Mouse (Mus musculus) regulatory T cell (primary cell): ENCODE data around the gene Hoxc8.

Experiments
- in situ Hi-C: fragments of 300-600 bp; cut with MboI, MseI; formaldehyde crosslinking; loops from one replicate; pipeline ENCODE4 v1.15.1; 2025; ENCODE audit warnings: high pct_unique_total_duplicates

Gene Hoxc8

DNA sequence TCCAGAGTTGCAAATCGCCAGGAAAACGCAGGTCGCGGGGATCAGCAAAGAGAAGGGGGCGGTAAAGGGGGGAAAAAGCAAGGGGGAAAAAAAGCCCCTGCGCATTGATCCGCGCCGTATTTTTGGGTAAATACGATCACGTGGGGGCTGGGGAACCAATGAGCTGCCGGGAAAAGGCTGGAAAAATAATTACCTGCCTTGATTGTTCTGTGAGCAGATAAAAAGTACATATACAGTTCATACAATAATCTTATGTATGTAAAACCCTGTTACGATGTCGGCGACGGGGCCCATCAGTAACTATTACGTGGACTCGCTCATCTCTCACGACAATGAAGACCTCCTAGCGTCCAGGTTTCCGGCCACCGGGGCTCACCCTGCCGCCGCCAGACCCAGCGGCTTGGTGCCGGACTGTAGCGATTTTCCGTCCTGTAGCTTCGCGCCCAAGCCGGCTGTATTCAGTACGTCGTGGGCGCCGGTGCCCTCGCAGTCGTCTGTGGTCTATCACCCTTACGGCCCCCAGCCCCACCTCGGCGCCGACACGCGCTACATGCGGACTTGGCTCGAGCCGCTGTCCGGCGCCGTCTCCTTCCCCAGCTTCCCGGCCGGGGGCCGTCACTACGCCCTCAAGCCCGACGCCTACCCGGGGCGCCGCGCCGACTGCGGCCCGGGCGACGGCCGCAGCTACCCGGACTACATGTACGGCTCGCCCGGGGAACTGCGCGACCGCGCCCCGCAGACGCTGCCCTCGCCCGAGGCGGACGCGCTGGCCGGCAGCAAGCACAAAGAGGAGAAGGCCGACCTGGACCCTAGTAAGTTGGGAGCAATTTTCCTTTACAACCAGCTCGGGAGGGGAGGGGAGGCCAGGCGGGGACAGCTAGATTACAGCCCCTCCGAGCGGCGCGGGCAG lies 8.8 kb upstream of the Hoxc8 start:
- in situ Hi-C loops: no loop called here

DNA sequence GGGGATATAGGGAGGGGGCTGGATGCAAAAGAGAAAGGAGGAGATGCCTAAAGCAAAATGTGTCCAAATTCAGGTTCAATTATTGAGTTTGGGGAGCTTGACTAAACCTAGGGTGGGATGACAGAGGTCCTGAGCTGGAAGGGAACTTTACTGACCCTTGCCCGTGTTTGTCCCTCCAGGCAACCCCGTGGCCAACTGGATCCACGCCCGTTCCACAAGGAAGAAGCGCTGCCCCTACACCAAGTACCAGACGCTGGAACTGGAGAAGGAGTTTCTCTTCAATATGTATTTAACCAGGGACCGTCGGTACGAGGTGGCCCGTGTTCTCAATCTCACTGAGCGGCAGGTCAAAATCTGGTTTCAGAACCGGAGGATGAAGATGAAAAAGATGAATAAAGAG lies 6.7 kb upstream of the Hoxc8 start:
- in situ Hi-C loops: no loop called here

DNA sequence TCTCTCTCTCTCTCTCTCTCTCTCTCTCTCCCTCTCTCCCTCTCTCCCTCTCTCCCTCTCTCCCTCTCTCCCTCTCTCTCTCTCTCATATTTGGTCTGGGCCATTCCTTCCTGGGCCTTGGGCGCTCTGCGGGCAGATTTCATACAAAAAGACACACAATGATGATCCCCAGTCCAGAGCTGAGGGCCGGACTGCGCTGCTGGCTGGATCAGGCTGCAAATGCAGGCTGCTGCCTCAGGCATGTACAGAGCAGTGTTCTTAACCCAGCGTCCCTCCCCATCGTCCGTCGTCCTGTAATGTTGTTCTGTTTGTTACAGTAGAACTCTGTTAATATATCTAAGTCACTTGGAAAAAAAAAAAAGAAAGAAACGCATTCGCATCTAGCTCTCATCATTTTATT lies 5.9 kb upstream of the Hoxc8 start:
- in situ Hi-C loops: no loop called here

DNA sequence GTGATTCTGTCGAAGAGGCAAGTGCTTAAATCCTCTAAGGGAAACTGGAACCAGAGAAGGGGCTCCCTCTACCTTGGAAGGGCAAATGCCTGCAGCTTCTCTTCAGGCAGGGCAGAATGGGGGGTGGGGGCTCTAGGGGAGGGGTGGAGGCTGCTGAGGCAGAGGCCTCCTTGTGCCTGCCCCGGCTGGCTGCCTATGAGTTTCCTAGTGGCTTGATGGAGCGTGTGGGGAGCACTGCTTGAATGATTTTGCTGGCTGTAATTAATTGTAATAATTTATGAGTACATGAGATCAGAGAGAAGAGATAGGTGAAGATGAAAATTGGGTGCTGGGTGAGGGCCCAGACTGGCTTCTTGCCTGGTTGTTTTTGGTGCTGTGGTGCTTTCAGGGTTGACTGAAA lies 5.5 kb upstream of the Hoxc8 start:
- in situ Hi-C loops: loop anchor here (5.0 kb wide), 1 partner anchor 187 kb away; no protein-coding TSS in a partner anchor

DNA sequence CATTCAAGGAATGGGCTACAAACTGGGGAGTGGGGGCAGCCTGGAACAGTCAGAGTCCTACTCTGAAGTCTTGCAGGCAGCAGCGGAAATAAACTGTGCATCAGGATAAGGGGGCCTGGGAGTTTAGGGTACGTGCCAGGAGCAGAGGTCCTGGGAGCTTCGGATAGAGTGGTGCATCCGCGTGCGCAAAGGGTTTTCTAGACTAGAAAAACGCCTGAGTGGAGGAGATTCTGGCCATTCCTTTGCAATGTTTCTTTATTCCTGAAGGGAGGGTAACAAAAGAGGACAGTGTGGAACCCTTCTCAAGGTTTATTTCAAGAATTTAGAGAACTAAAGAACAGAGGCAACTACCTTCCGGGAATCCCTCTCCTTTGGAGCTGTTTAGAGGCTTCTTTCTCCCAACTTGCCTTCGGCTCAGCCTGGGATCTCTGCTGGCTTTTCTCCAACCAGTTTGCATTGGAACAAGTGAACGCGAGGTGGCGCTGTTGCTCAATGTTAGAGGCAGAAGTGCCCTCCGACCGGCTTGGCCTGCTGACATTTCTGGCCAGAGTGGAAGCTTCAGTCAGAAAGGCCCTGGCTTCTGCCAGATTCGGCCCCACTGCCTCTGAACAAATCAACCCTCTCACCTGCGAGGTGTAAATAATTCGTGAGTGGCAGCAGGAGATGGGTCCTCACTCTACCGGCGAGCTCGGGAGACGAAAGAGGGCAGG lies 3.1 kb upstream of the Hoxc8 start:
- in situ Hi-C loops: loop anchor here (5.0 kb wide), 1 partner anchor 185 kb away; no protein-coding TSS in a partner anchor

DNA sequence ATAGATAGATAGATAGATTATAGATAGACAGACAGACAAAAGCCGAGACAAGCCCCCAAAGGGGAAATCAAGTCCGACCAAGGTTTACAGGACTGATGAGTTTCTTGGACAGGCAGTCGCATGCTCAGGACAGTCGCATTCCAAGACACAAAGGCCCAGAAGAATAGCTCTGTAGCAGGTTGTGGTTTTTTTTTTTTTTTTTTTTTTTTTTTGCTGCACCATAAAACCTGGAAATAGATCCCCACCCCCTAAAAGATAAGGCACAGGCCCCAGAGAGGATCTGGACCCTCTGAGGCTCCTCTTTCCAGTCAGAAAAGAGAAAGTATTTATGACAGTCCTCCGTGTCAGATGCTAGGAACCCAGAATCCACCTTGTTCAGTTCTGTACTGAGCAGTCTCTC lies 2.3 kb upstream of the Hoxc8 start:
- in situ Hi-C loops: loop anchor here (5.0 kb wide), 1 partner anchor 184 kb away; no protein-coding TSS in a partner anchor

DNA sequence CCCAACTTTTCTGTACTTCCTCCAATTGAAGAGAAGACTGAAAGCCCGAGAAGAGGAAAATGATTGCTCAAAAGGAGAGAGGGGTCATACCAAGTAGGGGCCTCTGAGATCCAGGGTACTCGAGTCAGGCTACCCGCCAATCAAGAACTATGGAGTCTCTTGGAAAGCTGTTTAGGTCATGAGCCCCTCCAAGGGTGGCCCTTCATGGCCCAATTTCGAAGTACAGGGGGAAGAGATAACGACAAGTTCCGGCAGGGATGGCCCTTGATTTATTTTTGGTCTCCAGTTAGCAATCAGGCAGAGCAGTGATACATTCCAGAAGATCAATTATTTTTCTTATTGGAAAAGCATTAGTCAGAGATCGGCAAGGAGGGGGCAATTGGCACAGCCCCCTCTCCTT lies 1.4 kb downstream of the Hoxc8 start:
- in situ Hi-C loops: no loop called here

DNA sequence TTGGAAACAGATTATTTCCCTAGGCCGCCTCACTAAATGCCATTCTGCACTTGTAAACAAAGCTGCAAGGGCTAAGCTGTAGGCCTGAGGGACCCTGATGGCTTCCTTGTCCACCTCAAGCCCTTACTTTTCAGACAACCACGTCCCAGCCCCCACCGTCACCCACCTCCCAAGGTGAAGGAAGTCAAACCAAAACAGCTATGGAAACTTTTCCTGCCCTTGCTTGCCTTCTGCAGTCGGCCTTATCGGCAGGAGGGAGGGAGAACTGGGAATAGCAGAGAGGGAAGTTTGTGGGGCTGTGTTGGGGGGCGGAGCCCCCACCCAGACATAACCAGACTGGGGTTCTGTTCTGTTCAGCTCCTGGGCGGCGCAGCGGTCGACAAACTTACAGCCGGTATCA lies 1.8 kb downstream of the Hoxc8 start:
- in situ Hi-C loops: no loop called here

DNA sequence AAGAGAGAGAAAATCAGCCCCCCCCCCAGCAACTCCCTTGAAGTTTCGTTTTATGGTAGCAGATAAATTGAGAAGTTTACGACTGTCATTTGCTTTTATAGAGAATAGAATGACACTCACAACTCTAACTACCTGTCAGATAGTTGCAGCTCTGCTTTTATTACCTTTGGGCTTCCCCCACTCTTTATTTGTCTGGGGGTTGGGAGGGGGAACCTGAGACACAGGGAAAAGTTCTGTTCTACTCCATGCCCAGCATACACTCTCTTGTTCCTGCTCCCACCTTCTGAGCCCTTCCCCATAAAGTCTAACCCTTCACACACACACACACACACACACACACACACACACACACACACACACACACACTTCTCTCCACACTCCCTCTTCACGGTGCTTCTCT lies 2.5 kb downstream of the Hoxc8 start:
- in situ Hi-C loops: no loop called here

DNA sequence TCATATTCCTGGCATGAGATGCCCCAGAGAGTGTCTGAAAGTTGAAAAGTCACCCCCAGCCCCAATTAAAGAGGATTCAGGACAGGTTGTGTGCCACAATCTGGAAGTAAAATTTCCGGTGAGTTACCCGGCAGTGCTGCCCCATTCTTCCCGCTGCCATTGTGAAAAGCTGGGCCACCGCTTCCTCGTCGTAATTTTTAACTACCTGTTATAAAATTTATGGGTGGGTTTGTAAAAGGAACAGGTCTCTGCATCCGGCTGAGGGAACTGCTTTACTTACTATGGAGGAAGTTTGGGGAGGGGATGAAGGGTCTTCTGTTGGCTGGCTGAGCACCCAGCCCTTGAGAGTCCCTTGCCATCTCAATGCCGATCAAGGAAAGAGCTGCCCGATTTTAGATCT lies 6.1 kb downstream of the Hoxc8 start:
- in situ Hi-C loops: no loop called here

DNA sequence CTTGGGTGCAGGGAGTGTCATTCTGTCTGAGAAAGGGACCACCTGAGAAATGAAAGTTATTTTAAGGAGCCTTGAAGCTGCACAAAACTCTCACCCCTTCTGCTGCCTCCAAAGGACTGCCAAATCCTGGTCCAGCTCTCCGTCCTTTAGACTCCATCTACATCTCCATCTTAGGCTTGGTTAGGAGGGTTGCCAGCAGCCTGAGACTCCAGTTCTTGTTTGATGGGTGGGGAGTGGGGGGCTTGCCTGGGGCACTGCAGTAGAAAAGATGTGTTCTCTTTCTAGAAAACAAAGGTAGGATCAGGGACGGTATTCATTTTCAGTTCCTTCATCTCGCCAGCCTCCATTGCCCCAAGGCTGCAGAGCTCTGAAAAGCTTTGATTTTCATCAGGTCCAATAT lies 7.0 kb downstream of the Hoxc8 start:
- in situ Hi-C loops: no loop called here

DNA sequence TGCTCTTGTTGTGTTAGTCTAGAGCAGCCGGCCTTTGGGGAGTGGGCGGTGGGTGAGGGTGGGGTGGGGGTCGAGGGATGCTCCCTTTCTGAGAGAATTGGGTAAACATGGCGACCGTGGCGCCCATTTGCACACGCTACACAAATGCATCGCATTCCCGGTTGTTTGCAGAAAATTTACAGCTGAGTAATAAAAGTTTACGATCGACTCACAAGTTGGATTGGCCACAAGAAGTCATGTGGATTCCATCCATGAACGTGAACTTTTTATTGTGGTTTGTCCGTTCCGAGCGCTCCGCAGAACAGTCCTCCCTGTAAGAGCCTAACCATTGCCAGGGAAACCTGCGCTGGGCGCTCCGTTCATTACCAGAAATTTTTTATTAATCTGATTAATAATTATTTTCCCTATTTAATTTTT lies 7.5 kb downstream of the Hoxc8 start, which contains the start of gene Hoxc6:
Gene Hoxc6, plus strand, starts transcription at position 319 of the 417 bp plus-strand sequence.
- in situ Hi-C loops: no loop called here

DNA sequence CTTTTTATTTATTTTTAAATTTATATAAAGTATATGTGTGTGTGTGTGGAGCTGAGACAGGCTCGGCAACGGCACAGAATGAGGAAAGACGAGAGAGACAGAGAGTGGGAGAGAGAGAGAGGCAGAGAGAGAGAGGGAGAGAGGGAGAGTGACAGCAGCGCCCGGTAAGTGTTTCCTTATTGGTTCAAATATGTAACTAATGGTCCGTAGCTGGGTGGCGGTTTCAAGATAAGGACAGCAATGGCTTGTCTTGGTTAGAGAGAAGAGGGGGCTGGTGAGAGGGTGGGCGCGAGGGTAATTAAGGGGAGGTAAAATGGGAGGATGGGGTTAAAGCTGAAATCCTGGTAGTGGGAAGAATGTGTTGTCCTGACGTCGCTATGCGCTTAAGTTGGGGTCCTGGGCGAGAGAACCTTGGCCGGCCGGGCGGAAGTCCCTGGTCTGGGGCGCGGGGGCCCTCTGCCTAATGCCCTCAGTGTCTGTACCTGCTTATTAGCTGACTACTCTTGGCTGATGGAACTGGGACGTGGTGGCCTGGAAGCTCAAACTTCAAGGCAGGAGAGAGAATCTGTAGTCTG lies 8.3 kb downstream of the Hoxc8 start:
- in situ Hi-C loops: no loop called here

DNA sequence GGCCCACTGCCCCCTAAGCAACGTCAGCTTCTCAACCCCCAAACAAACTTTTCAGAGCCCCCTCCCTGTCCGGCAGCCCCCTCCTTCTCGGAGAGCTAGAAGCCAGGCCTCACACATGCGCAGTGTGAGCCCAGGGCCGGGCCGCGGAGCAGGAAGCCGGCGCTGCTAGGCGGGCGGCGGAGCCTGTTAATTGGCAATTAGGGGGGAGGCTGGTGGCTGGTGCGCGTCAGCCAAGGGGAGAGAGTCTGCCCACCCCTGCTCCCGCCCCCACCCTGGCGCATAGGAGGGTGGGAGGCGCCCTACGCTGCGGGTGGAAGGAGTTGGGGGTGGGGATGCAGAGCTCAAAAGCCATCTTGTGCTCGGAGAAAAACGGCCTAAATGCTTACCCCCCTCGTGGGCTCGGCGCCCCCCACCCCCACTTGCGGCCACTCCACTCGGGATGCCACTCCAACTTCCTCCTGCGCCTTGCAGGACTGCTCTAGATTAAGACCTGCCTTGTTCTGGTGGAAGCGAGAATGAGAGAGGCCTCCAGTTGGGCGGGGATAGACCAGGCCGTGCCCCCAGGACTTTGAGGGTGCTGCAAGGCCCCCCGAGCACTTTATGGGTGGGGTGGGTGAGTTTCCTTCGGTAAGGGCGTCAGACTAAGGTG lies 8.9 kb downstream of the Hoxc8 start:
- in situ Hi-C loops: no loop called here

DNA sequence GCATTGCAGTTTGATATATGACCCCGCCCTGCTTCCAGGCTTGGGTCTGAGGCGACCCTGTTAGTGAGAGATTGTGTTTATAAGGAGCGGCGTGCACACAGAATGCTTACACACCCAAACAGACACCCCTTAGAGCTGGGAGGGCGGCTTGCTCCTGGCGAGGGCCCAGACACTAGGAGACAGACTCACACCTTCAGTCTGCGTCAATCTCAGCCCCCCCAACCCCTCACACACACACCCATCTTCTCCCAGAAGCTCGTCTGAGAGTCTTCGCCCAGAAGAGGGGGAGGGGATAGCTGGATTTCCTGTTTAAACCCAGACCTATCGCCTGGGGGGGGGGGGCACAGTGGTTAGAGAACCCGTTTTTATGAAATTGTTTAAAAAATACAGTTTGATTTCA lies 9.5 kb downstream of the Hoxc8 start:
- in situ Hi-C loops: no loop called here

DNA sequence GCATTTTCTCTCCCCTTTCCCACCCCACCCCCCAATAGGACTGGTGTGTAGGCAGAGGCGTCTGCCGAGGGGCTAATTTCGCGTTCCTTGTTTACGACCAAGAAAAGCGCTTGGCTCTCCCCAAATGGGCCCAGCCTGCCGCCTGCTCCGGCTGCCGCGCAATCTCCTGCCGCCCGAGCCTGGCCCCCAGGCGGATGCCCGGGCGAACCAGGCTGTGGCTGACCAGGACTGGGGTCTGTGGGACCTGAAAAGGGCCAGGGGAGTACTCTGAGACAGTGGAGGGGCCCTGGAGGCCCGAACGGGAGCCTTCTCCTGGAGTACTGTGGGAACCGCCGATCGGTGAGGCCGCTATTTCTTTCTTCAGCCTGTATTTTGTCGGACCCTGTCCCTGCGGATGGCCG lies 10.1 kb downstream of the Hoxc8 start:
- in situ Hi-C loops: no loop called here

DNA sequence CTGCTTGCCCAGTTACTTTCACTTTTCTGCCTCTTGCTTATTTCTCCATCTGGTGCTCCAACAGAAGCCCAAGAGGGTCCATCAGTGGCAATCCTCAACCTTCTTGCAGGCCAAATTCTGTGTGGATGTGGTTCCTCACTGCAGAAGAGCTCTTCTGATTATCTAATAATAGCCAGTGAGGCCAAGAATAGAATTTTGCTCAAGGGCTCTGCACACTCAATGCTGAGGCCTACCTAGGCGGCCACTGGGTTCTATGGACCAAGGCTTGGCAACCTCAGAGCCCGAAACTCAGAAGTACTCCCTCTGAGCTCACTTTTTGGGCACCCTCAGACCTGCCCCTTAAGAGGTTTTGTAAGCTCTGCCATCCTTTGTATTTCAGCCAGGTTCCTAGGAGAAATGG lies 11.0 kb downstream of the Hoxc8 start:
- in situ Hi-C loops: no loop called here

DNA sequence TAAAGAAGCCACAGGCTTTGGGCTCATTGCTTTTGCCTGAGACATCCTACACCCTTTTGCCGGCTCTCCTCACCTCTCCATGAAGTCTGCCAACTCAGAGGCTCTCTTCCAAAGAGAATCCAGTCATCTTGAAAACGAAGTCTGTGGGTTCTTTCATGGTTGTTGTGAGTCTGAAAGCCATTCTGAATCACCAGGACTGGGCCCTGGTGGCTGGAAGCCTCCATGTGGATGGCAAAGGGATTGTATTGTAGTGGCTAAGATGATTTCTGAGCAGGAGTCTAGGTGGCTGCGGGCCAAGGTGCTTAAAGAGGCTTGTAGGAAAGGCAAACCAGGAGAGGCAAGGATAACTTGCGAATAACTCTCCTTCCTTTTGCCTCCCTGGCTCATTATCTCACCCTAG lies 11.7 kb downstream of the Hoxc8 start:
- in situ Hi-C loops: no loop called here

DNA sequence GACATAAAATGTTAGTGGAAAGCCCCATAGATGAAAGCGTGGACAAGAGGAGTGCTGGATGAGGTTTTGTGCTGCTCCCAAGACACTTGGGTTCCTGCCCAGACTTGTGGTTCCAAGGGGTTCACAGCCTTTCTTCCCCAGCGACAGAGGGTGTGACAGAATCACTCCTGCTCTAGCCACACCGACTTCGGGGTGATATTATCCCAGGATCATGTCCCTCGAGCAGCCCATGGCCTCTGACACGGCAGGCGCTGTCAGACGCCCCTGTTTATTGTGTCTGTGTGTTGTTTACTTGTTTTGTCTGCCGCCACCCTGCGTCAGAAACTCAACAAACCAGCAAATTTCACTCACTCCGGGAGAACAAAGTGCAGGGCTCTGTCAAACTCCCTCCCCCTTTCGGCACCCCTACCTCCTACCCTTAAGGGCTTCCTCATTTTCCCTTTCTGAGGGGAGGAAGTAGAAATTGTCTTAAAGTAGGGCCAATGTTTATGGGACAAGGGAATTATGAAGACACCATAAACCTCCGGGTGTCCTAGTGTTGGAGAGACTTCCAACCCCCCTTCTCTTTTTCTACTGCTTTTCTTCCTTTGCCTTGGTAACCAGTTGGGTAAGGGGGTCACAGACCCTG lies 12.5 kb downstream of the Hoxc8 start:
- in situ Hi-C loops: no loop called here

DNA sequence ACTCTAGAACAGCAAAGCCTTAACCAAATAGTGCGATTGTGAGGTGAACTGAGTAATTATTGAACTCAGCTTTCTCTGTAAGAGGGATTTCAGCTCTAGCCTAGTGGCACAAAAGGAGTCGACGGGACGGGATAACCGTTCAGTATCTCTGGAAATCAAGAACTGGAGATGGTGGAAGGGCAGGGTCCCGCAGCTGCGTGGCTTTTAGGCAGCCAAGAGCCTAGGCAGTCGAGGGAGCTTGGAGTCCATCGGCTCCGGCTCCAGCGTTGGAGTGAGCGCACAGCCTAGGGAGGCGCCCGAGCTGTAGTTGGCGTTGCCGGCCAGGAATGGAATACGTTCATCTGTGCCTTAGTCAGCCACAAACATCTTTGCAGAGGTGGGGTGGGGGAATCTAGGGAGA lies 14.9 kb downstream of the Hoxc8 start:
- in situ Hi-C loops: no loop called here

DNA sequence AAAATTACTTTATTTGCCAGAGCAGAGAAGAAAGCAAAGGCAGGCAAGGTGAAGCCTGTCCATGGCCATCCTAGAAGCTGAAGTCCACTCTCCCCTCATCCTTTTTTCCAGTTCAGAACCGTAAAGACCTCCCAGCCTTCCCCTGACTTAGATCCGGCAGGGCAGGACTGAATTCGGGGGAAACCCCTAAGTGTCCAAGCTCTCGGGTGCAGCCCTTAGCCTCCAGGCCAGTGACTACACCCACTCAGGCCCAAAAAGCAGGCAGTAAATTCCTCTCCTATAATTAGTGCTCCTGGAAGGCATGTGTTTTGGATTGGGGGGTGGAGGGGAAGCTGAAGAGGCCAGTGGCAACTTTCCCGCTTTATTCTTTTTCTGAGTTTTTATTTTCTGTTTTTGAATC lies 15.4 kb downstream of the Hoxc8 start:
- in situ Hi-C loops: no loop called here

DNA sequence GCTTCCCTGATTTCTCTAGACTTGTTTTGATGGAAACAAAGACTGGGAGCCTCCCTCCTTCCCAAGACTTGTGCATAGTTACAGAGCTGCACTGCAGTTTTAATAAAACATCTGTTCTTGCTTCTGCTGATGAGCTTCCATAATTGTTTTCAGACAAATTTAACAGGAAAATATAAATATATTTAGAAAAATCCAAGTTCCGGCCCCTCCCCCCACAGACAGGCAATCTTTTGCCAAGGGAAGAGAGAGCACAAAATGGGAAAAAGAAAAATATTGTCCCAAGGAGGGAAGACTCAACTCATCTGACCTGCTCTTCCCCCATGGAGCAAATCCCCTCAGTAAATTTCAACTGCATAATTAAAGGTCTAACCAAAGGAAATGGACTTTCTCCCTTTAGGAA lies 15.9 kb downstream of the Hoxc8 start:
- in situ Hi-C loops: no loop called here
